Mouse (Mus musculus): ENCODE results near the gene Terb1.

Gene Terb1

GRCm38 (mm10) chr8:104509061-104510006 lies at the start of gene Terb1:
TSS of gene Terb1 (minus strand) at chr8:104509910.
- peak; percentile 56 for DNase-seq

DNA sequence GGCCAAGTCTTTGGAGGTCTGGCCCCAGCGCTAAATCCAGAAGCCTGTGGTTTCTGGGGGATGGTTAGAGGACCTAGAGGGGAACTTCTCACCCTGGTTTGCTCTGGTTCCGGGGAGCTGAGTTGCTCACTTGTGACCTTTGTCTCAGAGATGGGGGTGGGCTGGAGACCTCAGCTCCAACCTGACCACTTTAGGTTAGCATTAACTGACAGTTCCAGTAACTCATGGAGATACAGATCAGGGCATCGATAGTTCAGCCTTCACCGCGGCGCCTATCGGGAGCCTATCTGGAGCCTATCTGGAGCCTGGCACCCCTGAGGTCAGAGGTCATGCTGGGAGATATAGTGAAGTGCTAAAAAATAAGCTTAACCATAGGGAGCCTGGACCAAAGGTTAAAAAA lies 47.5 kb upstream of the Terb1 start:
- DNase-seq = no peak

DNA sequence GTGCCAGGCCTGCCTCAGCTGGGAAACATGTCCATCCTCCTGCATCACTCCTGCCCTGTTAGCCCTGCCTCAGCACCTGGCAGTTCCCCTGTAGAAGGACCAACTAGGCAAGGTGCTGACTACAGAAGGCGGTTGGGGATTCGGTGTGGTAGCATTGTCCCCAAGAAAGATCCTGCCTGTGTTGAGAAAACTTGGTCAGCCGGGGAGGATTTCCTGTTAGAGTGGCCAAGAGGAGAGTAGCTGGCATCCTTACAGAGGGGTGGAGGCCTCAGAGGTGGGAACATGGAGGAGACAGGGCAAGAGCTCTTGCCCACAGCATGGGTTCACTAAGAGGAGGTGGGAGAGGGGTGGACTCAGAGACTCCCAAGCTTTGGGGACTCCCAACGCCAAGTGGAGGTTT lies 45.5 kb upstream of the Terb1 start:
- DNase-seq = no peak

GRCm38 (mm10) chr8:104543440-104544045 lies 33.8 kb upstream of the Terb1 start:
- DNase-seq = no peak

DNA sequence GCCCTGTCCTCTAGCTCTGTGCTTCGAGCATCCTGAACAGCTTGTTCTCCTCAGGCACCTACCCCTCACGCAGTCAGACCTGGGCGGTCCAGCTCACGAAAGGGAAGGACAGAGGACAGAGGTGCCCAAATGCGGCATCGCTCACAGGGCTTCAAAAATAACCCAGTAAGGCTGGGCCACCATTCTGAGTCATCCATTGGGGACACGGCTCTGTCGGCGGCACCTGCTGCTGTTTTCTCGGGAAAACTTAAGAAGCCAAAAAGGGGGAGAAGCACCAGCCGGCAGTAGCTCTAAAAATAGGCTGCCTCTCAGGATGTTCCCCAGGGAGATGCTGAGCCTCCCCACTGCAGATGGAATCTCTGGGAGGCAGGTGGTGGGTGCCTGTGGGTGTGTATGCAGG lies 32.5 kb upstream of the Terb1 start:
- no peak for DNase-seq

DNA sequence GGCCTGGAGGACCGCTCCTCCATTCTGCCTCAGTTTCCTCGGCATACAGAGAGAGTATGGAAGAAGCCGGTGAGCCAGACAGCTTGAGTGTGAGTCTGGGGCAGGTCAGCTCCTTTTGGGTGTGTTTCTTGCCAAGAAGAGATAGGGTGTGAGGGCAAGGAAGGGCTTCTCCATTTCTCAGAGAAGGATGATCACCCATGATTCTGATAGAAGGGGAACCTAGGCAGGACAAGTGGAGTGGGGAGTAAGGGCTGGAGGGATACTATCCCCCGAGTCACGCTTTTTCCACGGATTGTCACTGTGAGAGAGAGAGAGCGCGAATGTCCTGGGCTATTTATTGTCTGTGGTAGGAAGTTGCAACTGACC lies 31.8 kb upstream of the Terb1 start:
- no peak for DNase-seq

- DNase-seq = peak; percentile 40
These were observed 31.2 kb upstream of the Terb1 start for GRCm38 (mm10) chr8:104540710-104541514.

GRCm38 (mm10) chr8:104540238-104540637 lies 30.5 kb upstream of the Terb1 start:
- no peak for DNase-seq

GRCm38 (mm10) chr8:104539566-104539965 lies 29.9 kb upstream of the Terb1 start:
- DNase-seq = no peak

DNA sequence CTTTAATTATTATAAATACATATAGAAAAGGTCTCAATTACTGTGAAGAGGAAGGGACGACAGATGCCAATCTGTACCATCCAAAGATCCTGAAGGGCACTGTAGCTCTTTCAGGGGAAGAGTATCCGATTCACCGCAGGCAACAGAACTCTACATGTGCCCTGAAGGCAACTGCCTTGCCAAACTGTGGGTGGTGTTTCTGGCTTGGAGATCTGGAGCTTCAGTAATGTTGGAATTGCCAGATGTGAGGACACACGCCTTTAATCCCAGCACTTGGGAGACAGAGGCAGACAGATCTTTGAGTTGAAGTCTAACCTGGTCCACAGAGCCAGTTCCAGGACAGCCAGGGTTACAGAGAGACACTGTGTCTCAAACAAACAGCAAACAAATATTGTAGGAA lies 29.2 kb upstream of the Terb1 start:
- no peak for DNase-seq

DNA sequence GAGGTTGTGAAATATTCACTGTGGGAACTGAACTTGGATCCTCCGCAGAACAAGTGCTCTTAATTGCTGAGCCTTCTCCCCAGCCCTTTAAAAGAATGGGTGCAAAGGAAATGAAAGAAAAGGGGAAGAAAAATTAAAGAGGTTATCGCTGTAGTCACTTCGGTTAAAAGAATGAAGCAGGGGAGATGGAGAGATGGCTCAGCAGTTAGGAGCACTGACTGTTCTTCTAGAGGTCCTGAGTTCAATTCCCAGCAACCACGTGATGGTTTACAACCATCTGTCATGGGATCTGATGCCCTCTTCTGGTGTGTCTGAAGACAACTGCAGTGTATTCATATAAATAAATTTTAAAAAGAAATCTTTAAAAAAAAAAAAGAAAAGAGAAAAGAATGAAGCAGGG lies 26.3 kb upstream of the Terb1 start:
- DNase-seq = no peak

GRCm38 (mm10) chr8:104535378-104535777 lies 25.7 kb upstream of the Terb1 start:
- peak; percentile 16 for DNase-seq

- no peak for DNase-seq
These were observed 25.1 kb upstream of the Terb1 start for GRCm38 (mm10) chr8:104534779-104535141.

DNA sequence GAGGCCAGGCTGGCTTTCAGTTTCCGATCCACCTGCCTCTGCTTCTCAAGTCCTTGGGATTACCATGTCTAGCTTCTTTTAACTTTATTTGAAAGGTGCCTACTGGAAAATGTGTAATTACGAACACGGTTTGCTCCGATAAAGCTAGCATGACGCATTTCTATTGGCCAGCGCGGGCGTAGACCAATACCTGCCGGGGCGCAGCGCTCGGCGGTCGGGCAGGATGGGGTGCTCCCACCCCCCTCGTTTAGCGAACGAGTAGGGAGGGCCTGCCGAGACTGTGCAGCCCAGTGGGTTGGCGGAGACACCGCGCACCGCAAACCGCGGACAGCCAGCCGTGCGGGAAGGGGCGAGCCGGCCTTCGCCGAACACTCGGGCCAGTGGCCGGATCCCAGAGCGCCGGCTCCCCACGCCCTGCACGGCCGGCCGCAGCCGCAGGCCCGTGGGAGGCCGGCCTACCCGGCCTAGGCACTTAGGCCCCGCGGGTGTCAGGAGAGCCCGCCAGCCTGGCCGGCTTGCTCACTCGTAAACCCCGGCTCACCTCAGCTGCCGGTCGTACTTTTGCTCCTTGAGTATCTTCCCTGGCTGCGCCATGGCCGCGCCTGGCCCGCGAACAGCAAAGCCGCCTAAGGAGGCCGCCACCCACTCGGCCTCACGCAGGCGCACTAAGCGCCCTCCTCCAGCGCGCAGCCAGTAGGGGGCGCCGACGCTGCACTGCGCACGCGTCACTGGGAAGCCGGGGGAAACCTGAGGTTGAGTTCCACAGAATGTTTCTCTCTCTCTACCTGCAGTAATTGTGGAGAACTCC lies 24.5 kb upstream of the Terb1 start, which contains the start of the genes Nae1 and Car7:
TSS of gene Nae1 (minus strand) at position 667 of the 808 bp plus-strand sequence.
TSS of gene Car7 (plus strand) at position 719 of the 808 bp plus-strand sequence.
- peak; percentile 96 for DNase-seq

DNA sequence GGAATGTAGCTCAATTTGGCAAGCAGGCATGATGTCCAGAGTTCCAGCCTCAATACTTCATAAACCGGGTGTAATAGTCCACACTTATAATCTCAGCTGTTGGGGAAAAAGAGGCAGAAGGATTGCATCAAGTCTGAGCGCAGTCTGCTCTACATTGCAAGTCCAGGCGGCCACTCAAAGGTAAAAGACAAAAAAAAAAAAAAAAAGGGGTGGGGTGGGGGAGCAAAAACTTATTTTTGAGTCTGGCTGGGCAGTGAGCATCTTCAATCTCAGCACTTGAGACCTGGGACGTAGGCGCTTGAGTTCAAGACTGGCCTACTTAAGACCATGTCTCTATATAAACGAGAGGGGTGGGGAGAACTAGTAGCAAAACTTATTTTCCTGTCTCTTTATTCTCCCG lies 23.8 kb upstream of the Terb1 start:
- DNase-seq = no peak

DNA sequence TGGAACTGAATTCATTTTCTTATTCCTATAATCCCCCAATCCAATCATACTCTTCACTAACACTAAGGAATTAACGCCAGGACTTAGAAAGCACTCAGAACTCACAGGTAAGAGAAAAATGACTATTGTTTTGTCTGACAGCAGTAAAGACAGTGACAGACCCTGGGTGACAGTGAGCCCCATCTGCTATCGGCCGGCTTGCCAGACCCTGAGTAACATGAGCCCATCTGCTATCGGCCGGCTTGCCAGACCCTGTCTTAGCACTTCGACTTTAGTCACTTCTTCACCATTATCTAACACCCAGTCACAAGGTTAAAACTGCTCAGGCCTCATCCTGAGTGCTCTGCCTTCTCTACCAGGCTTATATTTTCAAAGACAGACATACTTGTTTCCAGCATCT lies 20.0 kb upstream of the Terb1 start:
- no peak for DNase-seq

DNA sequence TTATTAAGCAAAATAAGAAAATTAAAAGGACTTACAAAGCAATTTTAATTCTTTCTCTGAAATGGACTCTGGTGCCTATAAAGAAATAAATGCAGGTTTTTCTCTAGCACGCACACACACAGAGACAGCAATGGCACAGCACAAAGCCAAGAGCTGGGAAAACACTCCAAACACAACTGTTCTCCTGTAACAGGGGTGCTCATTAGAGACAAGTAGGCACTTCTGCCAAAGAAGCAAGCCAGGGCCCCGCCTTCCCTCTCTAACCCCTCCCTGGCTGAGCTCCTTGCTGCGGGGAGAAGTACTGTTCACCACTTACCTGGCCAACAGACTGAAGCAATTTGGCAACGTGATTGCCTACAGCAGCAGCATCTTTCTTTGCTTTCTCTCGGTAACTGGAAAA lies 8.2 kb upstream of the Terb1 start:
- DNase-seq = no peak

DNA sequence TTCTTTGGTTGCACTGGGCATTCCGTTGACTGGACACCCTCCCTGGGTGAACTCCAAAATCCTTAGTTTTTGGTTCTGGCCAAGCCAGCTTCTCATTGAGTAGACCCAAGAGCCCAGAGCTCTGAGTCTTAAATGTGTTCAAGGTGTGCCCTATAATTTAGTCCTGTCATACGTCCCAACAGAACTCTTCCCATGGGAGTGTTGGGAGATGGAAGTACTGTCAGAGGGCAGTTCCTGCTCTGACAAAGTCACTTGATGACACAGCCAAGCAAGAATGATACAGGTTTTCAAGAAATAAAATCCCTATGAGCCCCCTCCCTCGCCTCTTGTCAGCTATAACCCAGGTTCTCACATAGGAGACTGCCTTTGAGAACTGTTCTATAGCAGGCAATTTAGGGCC lies 424 bp upstream of the Terb1 start:
- no peak for DNase-seq

DNA sequence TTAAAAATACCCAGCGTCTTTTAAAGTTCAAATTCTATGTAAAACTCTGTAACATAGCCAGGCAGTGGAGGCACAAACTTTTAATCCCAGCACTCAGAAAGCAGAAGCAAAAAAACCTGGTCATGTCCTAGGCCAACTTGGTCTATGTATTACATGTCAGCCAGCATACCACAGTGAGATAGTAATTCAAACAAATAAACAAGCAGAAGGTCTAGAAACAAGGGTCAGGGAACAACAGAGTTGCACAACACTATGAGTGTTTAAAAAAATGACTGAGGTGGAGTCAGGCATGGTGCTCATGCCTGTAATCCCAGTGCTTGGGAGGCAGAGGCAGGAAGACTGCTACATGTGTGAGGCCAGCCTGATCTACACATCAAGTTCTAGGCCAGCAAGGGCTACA lies 30.6 kb downstream of the Terb1 start:
- DNase-seq = no peak

DNA sequence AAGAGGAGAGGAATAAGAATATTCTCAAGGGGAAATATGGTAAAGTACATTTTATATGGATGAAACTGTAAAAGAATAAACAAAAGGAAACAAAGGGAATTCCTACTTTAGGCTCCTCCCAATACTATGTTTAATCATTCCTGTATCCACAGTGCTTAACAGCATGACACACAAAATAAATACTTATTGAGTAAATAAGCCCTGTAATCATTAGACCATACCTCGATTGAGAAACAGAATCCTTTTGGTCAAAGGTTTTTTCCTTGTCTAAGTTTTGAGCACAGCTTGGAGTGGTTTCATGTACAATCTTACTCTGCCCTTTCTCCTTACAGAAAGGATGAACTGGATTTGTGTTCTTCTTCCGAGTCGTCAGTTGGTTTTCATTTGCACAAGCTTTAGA lies 37.2 kb downstream of the Terb1 start:
- DNase-seq = no peak

- no peak for DNase-seq
These were observed 42.2 kb downstream of the Terb1 start for GRCm38 (mm10) chr8:104467463-104467862.

- DNase-seq = no peak
These were observed 57.5 kb downstream of the Terb1 start for GRCm38 (mm10) chr8:104452177-104452576.

DNA sequence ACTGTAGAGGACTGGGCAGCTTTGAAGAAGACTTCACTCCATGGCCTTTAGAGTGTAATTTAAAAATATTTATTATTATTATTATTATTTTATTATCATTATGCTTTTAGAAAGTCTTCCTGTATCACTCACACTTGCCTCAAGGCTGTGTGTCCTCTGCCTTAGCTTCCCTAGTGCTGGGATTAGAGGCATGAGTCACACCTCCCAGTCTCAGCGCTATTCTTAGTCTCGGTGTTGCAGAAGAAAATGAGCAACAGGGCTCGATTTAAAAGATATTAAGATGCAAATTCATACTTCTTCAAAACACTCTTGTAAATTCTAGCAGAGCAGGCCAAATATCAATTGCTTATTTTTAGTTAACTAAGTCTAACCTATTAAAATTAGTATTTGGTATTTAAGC lies 60.9 kb downstream of the Terb1 start:
- DNase-seq = no peak
